Mouse (Mus musculus): Measurements from ENCODE around the gene Nr1d2. TPM values are rescaled to one million over a fixed set of nuclear protein-coding genes. Genes with fewer than 3 reads are reported as not detected.

Gene Nr1d2
- polyA plus RNA-seq, 1 experiment, result 3.0 TPM

DNA sequence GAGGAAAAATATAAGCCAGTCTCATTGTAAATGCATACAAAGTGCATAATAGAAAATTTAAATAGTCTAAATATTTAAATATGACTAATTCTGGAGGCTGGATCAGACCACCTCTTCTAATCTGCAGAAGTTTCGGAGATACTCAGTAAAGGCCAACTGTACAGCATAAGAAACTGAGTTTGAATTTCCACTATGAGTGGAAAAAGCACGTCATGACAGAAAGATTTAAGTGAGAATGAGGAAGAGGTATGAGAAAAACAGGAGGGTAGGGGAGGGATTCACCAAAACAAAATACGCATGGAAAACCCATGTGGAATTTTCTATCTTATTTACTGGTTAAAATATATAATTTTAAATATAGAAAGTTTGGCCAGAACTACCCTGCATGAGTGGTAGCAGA lies 71.3 kb downstream of the Nr1d2 start:
- no peak for TF ChIP-seq CTCF (IDR thresholded peaks at IDR 0.05; ENCODE audit: control insufficient read depth, insufficient read depth, insufficient replicate concordance, low read depth, low read length)
- TF ChIP-seq POLR2A (IDR thresholded peaks at IDR 0.05; ENCODE audit: control insufficient read depth, low read depth, low read length), result no peak
- Histone ChIP-seq H3K27ac (ENCODE audit: control insufficient read depth, insufficient read depth, low read depth, low read length) (no peak overlapping the region), H3K27me3 (ENCODE audit: control insufficient read depth, insufficient read depth, low read length) (no peaks in the 10 kb centered on the region)

DNA sequence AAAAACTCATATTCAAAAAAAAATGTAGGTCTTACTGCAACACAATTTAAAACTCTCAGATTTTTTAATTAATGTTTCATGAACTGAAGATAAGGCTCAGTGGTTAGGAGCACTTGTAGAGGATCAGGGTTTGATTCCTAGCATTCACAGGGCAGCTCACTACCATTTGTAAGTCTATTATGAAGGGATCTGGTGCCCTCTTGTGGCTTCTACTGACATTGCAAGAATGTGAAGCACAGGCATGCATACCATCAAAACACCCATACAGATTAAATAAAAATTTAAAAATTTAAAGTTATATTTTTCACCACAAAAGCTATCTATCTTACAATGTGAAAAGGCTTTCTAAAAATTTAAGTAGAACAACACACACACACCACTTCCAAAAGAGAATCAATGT lies 71.9 kb downstream of the Nr1d2 start:
- Histone ChIP-seq H3K4me1 (ENCODE audit: control insufficient read depth, insufficient read depth, low read length) (no peaks in the 10 kb centered on the region), H3K27me3 (ENCODE audit: control insufficient read depth, insufficient read depth, low read length) (no peaks in the 10 kb centered on the region), H3K4me3 (ENCODE audit: control insufficient read depth, low read depth, low read length) (no peak overlapping the region), H3K27ac (ENCODE audit: control insufficient read depth, insufficient read depth, low read depth, low read length) (no peak overlapping the region), H3K36me3 (ENCODE audit: control insufficient read depth, insufficient read depth, low read length) (no peaks in the 10 kb centered on the region)
- no peak for TF ChIP-seq CTCF (IDR thresholded peaks at IDR 0.05; ENCODE audit: control insufficient read depth, insufficient read depth, insufficient replicate concordance, low read depth, low read length)
- TF ChIP-seq POLR2A (IDR thresholded peaks at IDR 0.05; ENCODE audit: control insufficient read depth, low read depth, low read length), result no peak

More for the DNA sequence above, 71.3 kb downstream of the Nr1d2 start:
- Histone ChIP-seq H3K36me3 (ENCODE audit: control insufficient read depth, insufficient read depth, low read length) (no peaks in the 10 kb centered on the region), H3K4me3 (ENCODE audit: control insufficient read depth, low read depth, low read length) (no peak overlapping the region), H3K4me1 (ENCODE audit: control insufficient read depth, insufficient read depth, low read length) (no peaks in the 10 kb centered on the region)

Other genes with a start within 250 kb of the Nr1d2 start
- gene Nkiras1, start 32.0 kb upstream of the Nr1d2 start, polyA plus RNA-seq (2012; rRNA removed), result 2.9 and 4.7 TPM in 2 replicates
- gene Rpl15, start 32.3 kb upstream of the Nr1d2 start, polyA plus RNA-seq (2012; rRNA removed), result 109 and 123 TPM in 2 replicates
- 19.4 and 27.3 TPM in 2 replicates for gene Ube2e1, start 92.7 kb upstream of the Nr1d2 start, polyA plus RNA-seq (2012; rRNA removed)

Data from testis, adult 2 months (tissue).